Mouse (Mus musculus): ENCODE data around the gene Sugp2. TPM values are rescaled to one million over a fixed set of nuclear protein-coding genes. Genes with fewer than 3 reads are reported as not detected.
"Not testable (repeated sequence)": the region's sequence is repeated elsewhere in the genome, so short reads cannot be mapped to it uniquely, and the experiment has no call there.

The Sugp2 gene
- polyA plus RNA-seq, 1 experiment from 2014 or later = 75.9 TPM

GRCm38 (mm10) chr8:70211275-70211674 lies 22.8 kb upstream of the Sugp2 start:
- Histone ChIP-seq H3K4me1 (peaks cover 13% of the 10 kb centered on the region), H3K4me3 (peak overlapping the region; percentile 60), H3K9ac (peak overlapping the region; percentile 63), H3K27me3 (peaks cover 42% of the 10 kb centered on the region), H3K27ac (no peak overlapping the region), H3K9me3 (replicated peaks) (no peaks in the 10 kb centered on the region), H3K36me3 (ENCODE audit: poor library complexity, severe bottlenecking) (no peaks in the 10 kb centered on the region), H3K4me2 (peak overlapping the region; percentile 96)
- 100% methylated on average over 1 of the region's 1 CpGs for WGBS
- ATAC-seq = no peak

- Histone ChIP-seq H3K4me2 (peak overlapping the region; percentile 96), H3K9me3 (replicated peaks) (no peaks in the 10 kb centered on the region), H3K27me3 (peaks cover 42% of the 10 kb centered on the region), H3K4me3 (peak overlapping the region; percentile 60), H3K36me3 (ENCODE audit: poor library complexity, severe bottlenecking) (no peaks in the 10 kb centered on the region), H3K4me1 (peaks cover 13% of the 10 kb centered on the region), H3K9ac (peak overlapping the region; percentile 63), H3K27ac (no peak overlapping the region)
- 2% methylated on average over 31 of the region's 31 CpGs for WGBS
- ATAC-seq = no peak
Observed at GRCm38 (mm10) chr8:70211726-70212111, 22.3 kb upstream of the Sugp2 start.

GRCm38 (mm10) chr8:70212112-70213055 lies 21.6 kb upstream of the Sugp2 start, which contains the start of gene Slc25a42:
Slc25a42 (minus strand) TSS chr8:70212305.
- Histone ChIP-seq H3K4me1 (peaks cover 13% of the 10 kb centered on the region), H3K9ac (peak within 1 kb of the TSS; percentile 63), H3K4me3 (peak within 1 kb of the TSS; percentile 60), H3K9me3 (replicated peaks) (no peaks in the 10 kb centered on the region), H3K36me3 (ENCODE audit: poor library complexity, severe bottlenecking) (no peaks in the 10 kb centered on the region), H3K4me2 (peak within 1 kb of the TSS; percentile 96), H3K27ac (no peak within 1 kb of the TSS), H3K27me3 (peaks cover 42% of the 10 kb centered on the region)
- WGBS = under 1% methylated on average over 66 of the region's 66 CpGs
- ATAC-seq = peak; percentile 99

- Histone ChIP-seq H3K27me3 (peaks cover 30% of the 10 kb centered on the region), H3K27ac (no peak overlapping the region), H3K9ac (no peak overlapping the region), H3K4me1 (peaks cover 16% of the 10 kb centered on the region), H3K4me3 (no peak overlapping the region), H3K9me3 (replicated peaks) (no peaks in the 10 kb centered on the region), H3K36me3 (ENCODE audit: poor library complexity, severe bottlenecking) (no peaks in the 10 kb centered on the region), H3K4me2 (no peak overlapping the region)
- no peak for ATAC-seq
- WGBS = 78% methylated on average over 3 of the region's 3 CpGs
Observed at GRCm38 (mm10) chr8:70214411-70214810, 19.6 kb upstream of the Sugp2 start.

GRCm38 (mm10) chr8:70215092-70215491 lies 18.9 kb upstream of the Sugp2 start:
- Histone ChIP-seq H3K27me3 (peaks cover 24% of the 10 kb centered on the region), H3K36me3 (ENCODE audit: poor library complexity, severe bottlenecking) (no peaks in the 10 kb centered on the region), H3K9ac (no peak overlapping the region), H3K9me3 (replicated peaks) (no peaks in the 10 kb centered on the region), H3K4me1 (peaks cover 18% of the 10 kb centered on the region), H3K4me2 (no peak overlapping the region), H3K27ac (no peak overlapping the region), H3K4me3 (no peak overlapping the region)
- ATAC-seq = no peak
- 74% methylated on average over 5 of the region's 5 CpGs for WGBS

GRCm38 (mm10) chr8:70216161-70216560 lies 17.9 kb upstream of the Sugp2 start:
- H3K9ac ChIP-seq; H3K36me3 ChIP-seq (ENCODE audit: poor library complexity, severe bottlenecking); H3K27ac ChIP-seq; H3K9me3 ChIP-seq (replicated peaks); ATAC-seq; H3K4me2 ChIP-seq; H3K4me3 ChIP-seq: not testable (repeated sequence)
- H3K27me3 ChIP-seq = peaks cover 14% of the 10 kb centered on the region
- WGBS = 63% methylated on average over 3 of the region's 3 CpGs
- H3K4me1 ChIP-seq = peaks cover 16% of the 10 kb centered on the region

GRCm38 (mm10) chr8:70216566-70216965 lies 17.5 kb upstream of the Sugp2 start:
- peaks cover 12% of the 10 kb centered on the region for H3K4me1 ChIP-seq
- no peaks in the 10 kb centered on the region for H3K9me3 ChIP-seq (replicated peaks)
- H3K27ac ChIP-seq = no peak overlapping the region
- ATAC-seq = no peak
- WGBS = 80% methylated on average over 1 of the region's 1 CpGs
- H3K9ac ChIP-seq = no peak overlapping the region
- H3K4me2 ChIP-seq = no peak overlapping the region
- H3K36me3 ChIP-seq (ENCODE audit: poor library complexity, severe bottlenecking) = peaks cover 4% of the 10 kb centered on the region; the same call in 1 of the 2 replicates
- H3K4me3 ChIP-seq = no peak overlapping the region
- H3K27me3 ChIP-seq = peaks cover 11% of the 10 kb centered on the region; the same call in 1 of the 2 replicates

GRCm38 (mm10) chr8:70217441-70217840 lies 16.6 kb upstream of the Sugp2 start:
- Histone ChIP-seq H3K4me3 (no peak overlapping the region), H3K9me3 (replicated peaks) (no peaks in the 10 kb centered on the region), H3K9ac (no peak overlapping the region), H3K27me3 (peaks cover 11% of the 10 kb centered on the region; the same call in 1 of the 2 replicates), H3K36me3 (ENCODE audit: poor library complexity, severe bottlenecking) (peaks cover 13% of the 10 kb centered on the region), H3K4me2 (no peak overlapping the region), H3K27ac (no peak overlapping the region), H3K4me1 (peaks cover 10% of the 10 kb centered on the region)
- ATAC-seq = no peak

- H3K9ac ChIP-seq = no peak overlapping the region
- no peak for ATAC-seq
- WGBS = 55% methylated on average over 5 of the region's 5 CpGs
Observed at GRCm38 (mm10) chr8:70219107-70219684, 14.8 kb upstream of the Sugp2 start.

GRCm38 (mm10) chr8:70220236-70220840 lies 13.7 kb upstream of the Sugp2 start:
- 74% methylated on average over 8 of the region's 8 CpGs for WGBS
- H3K4me2 ChIP-seq = no peak overlapping the region
- H3K27ac ChIP-seq = no peak overlapping the region
- H3K4me3 ChIP-seq = no peak overlapping the region
- no peaks in the 10 kb centered on the region for H3K9me3 ChIP-seq (replicated peaks)
- H3K4me1 ChIP-seq = 0 out of 2 replicates have a peak, but pooled peaks cover 5% of the 10 kb centered on the region
- 0 out of 2 replicates have a peak, but pooled peaks cover 4% of the 10 kb centered on the region for H3K27me3 ChIP-seq
- H3K36me3 ChIP-seq (ENCODE audit: poor library complexity, severe bottlenecking) = peaks cover 42% of the 10 kb centered on the region
- 0 out of 2 replicates have a peak overlapping the region, but pooled peaks have one; percentile 27 for H3K9ac ChIP-seq
- no peak for ATAC-seq

More at GRCm38 (mm10) chr8:70219107-70219684, 14.8 kb upstream of the Sugp2 start:
- no peaks in the 10 kb centered on the region for H3K9me3 ChIP-seq (replicated peaks)
- H3K4me2 ChIP-seq = no peak overlapping the region
- H3K27ac ChIP-seq = no peak overlapping the region
- no peak overlapping the region for H3K4me3 ChIP-seq
- H3K27me3 ChIP-seq = peaks cover 11% of the 10 kb centered on the region; the same call in 1 of the 2 replicates
- H3K36me3 ChIP-seq (ENCODE audit: poor library complexity, severe bottlenecking) = peaks cover 30% of the 10 kb centered on the region
- H3K4me1 ChIP-seq = 0 out of 2 replicates have a peak, but pooled peaks cover 5% of the 10 kb centered on the region

GRCm38 (mm10) chr8:70220911-70221310 lies 13.1 kb upstream of the Sugp2 start:
- Histone ChIP-seq H3K4me1 (0 out of 2 replicates have a peak, but pooled peaks cover 5% of the 10 kb centered on the region), H3K9ac (no peak overlapping the region), H3K36me3 (ENCODE audit: poor library complexity, severe bottlenecking) (peaks cover 47% of the 10 kb centered on the region), H3K27ac (no peak overlapping the region), H3K9me3 (replicated peaks) (no peaks in the 10 kb centered on the region), H3K27me3 (no peaks in the 10 kb centered on the region), H3K4me3 (no peak overlapping the region), H3K4me2 (no peak overlapping the region)
- ATAC-seq = no peak
- 92% methylated on average over 3 of the region's 3 CpGs for WGBS

- no peak overlapping the region for H3K4me2 ChIP-seq
- WGBS = 92% methylated on average over 12 of the region's 12 CpGs
- 0 out of 2 replicates have a peak, but pooled peaks cover 5% of the 10 kb centered on the region for H3K4me1 ChIP-seq
- H3K9me3 ChIP-seq (replicated peaks) = no peaks in the 10 kb centered on the region
- H3K27me3 ChIP-seq = no peaks in the 10 kb centered on the region
- H3K27ac ChIP-seq = no peak overlapping the region
- peaks cover 52% of the 10 kb centered on the region for H3K36me3 ChIP-seq (ENCODE audit: poor library complexity, severe bottlenecking)
- no peak for ATAC-seq
- no peak overlapping the region for H3K9ac ChIP-seq
- no peak overlapping the region for H3K4me3 ChIP-seq
Observed at GRCm38 (mm10) chr8:70222041-70222440, 12.0 kb upstream of the Sugp2 start.

All from forebrain, embryonic 13.5 days (tissue).